23 mouse cellular contexts compared by ENCODE assay signal in the genomic region with DNA sequence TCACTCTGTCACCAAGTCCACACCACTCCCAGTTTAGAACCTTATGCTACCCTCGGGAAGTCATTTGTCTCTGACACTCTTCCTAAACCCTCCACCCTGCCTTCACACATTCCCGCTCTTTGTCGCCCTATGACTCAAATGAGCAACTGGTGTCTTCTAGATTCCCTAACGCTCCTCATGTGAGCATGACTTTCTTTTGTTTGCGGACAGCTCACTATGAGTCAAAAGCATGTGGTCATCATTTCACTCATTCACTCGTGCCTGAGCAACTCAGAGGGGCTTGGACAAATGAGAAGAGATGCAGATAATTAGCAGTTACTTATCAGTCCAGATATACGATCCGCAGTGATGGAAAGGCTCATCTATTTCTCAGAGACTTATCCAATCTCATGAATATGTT. TPM values are rescaled to one million over a fixed set of nuclear protein-coding genes. Genes with fewer than 3 reads are reported as not detected.
DNase-seq lines count a peak whose midpoint lies in the region; ATAC-seq and TF ChIP-seq lines count a peak whose summit lies in the region.
"Had no signal": no experiment of that assay in that cellular context is flagged by ENCODE, and none has a peak within 500 bp of the region (broad histone marks: within the 10 kb centered on the region; RNA-seq: fewer than 3 reads in every experiment).

No protein-coding gene starts in this region.

- no peaks in the 10 kb centered on the region for H3K4me1 ChIP-seq in lung, postnatal 0 days (ENCODE audit: insufficient read depth, low read depth, low read length)
- H3K4me1 ChIP-seq in stomach, embryonic 14.5 days (ENCODE audit: control insufficient read depth, insufficient read depth, low read length) = peaks cover 6% of the 10 kb centered on the region; the same call in 1 of the 2 replicates
- H3K4me1 ChIP-seq in hindbrain, embryonic 16.5 days (ENCODE audit: control insufficient read depth, insufficient read depth, low read depth, low read length) = no peaks in the 10 kb centered on the region
- H3K4me1 ChIP-seq: embryonic facial prominence, embryonic 13.5 days; forebrain, embryonic 13.5 days; heart, embryonic 12.5 days; hindbrain, embryonic 12.5 days had no signal

- H3K4me2 ChIP-seq in lung, postnatal 0 days (replicated peaks; ENCODE audit: low read depth, low read length) = no peak overlapping the region
- no peak overlapping the region for H3K4me2 ChIP-seq in stomach, embryonic 14.5 days (replicated peaks; ENCODE audit: low read depth, low read length)
- H3K4me2 ChIP-seq in hindbrain, embryonic 16.5 days (ENCODE audit: low read length) = no peak overlapping the region
- H3K4me2 ChIP-seq: embryonic facial prominence, embryonic 13.5 days; forebrain, embryonic 13.5 days; heart, embryonic 12.5 days; hindbrain, embryonic 12.5 days had no signal

- H3K9ac ChIP-seq in lung, postnatal 0 days (replicated peaks; ENCODE audit: low read depth) = no peak overlapping the region
- H3K9ac ChIP-seq in stomach, embryonic 14.5 days (replicated peaks; ENCODE audit: low read depth, low read length) = no peak overlapping the region
- H3K9ac ChIP-seq in hindbrain, embryonic 16.5 days (ENCODE audit: low read depth, low read length) = no peak overlapping the region
- H3K9ac ChIP-seq: embryonic facial prominence, embryonic 13.5 days; forebrain, embryonic 13.5 days; forebrain, postnatal 0 days; heart, embryonic 12.5 days; hindbrain, embryonic 12.5 days had no signal

- WGBS in lung, postnatal 0 days = 76% methylated on average over 8 of the region's 8 CpGs
- WGBS in stomach, embryonic 14.5 days = 83% methylated on average over 8 of the region's 8 CpGs
- WGBS in hindbrain, embryonic 16.5 days = 89% methylated on average over 8 of the region's 8 CpGs

- ATAC-seq in lung, postnatal 0 days = 0 out of 2 replicates have a peak, but pooled peaks have one; percentile 16
- no peak for ATAC-seq in stomach, embryonic 14.5 days (ENCODE audit: insufficient number of reproducible peaks, insufficient read depth, low FRiP score, low read depth)
- no peak for ATAC-seq in hindbrain, embryonic 16.5 days
- ATAC-seq: CD4-positive, CD25-positive, alpha-beta regulatory T cell, adult 4 months; forebrain, embryonic 13.5 days; forebrain, postnatal 0 days; hindbrain, postnatal 0 days; Patski had no signal

- no peak for TF ChIP-seq EP300 in lung, postnatal 0 days (IDR thresholded peaks at IDR 0.05)

- no peak for TF ChIP-seq CTCF in lung, postnatal 0 days (IDR thresholded peaks at IDR 0.05)

- no peak overlapping the region for H3K27ac ChIP-seq in lung, postnatal 0 days (ENCODE audit: low read length)
- H3K27ac ChIP-seq in stomach, embryonic 14.5 days (ENCODE audit: low read length) = peak overlapping the region; percentile 69; the same call in 1 of the 2 replicates
- H3K27ac ChIP-seq in hindbrain, embryonic 16.5 days (ENCODE audit: low read depth, low read length) = no peak overlapping the region
- H3K27ac ChIP-seq: embryonic facial prominence, embryonic 13.5 days; forebrain, embryonic 13.5 days; hindbrain, embryonic 12.5 days; hindbrain, postnatal 0 days had no signal

- H3K4me3 ChIP-seq in lung, postnatal 0 days (ENCODE audit: low read depth, low read length) = no peak overlapping the region
- H3K4me3 ChIP-seq in stomach, embryonic 14.5 days (ENCODE audit: low read depth, low read length) = no peak overlapping the region
- H3K4me3 ChIP-seq in hindbrain, embryonic 16.5 days (ENCODE audit: low read length) = no peak overlapping the region
- H3K4me3 ChIP-seq: embryonic facial prominence, embryonic 13.5 days; forebrain, embryonic 13.5 days; heart, embryonic 12.5 days; hindbrain, embryonic 12.5 days had no signal

- no peaks in the 10 kb centered on the region for H3K36me3 ChIP-seq in lung, postnatal 0 days (ENCODE audit: insufficient read depth, low read length)
- no peaks in the 10 kb centered on the region for H3K36me3 ChIP-seq in stomach, embryonic 14.5 days (ENCODE audit: control insufficient read depth, insufficient read depth, low read length)
- H3K36me3 ChIP-seq in hindbrain, embryonic 16.5 days (ENCODE audit: control insufficient read depth, insufficient read depth, low read length) = no peaks in the 10 kb centered on the region
- H3K36me3 ChIP-seq: embryonic facial prominence, embryonic 13.5 days; G1E; hindbrain, embryonic 12.5 days had no signal

- no peaks in the 10 kb centered on the region for H3K27me3 ChIP-seq in lung, postnatal 0 days (replicated peaks; ENCODE audit: insufficient read depth, low read length)
- H3K27me3 ChIP-seq in stomach, embryonic 14.5 days (ENCODE audit: control insufficient read depth, insufficient read depth, low read length) = no peaks in the 10 kb centered on the region
- no peaks in the 10 kb centered on the region for H3K27me3 ChIP-seq in hindbrain, embryonic 16.5 days (replicated peaks; ENCODE audit: control insufficient read depth, insufficient read depth, low read length)
- H3K27me3 ChIP-seq: embryonic facial prominence, embryonic 13.5 days; forebrain, embryonic 13.5 days; heart, embryonic 12.5 days; hindbrain, embryonic 12.5 days; Patski had no signal

- DNase-seq in lung, postnatal 0 days (ENCODE audit: low spot score) = no peak
- no peak for DNase-seq in lung, adult 18-20 months
- peak; percentile 14 for DNase-seq in R1 (ENCODE audit: low read depth, low spot score)
- DNase-seq in cerebellum, postnatal 10 days = no peak
- DNase-seq in left cerebral cortex, adult 11 months (ENCODE audit: low spot score) = no peak
- DNase-seq: adrenal gland, adult 8-10 months; adrenal gland, postnatal 36 days; cerebellum, adult 2 months; cerebellum, postnatal 14 days; forebrain, postnatal 0 days; gastrocnemius, postnatal 14 days; heart, postnatal 4 days; kidney, adult 11 months had no signal

- H3K9me3 ChIP-seq in lung, postnatal 0 days (ENCODE audit: low read length) = no peaks in the 10 kb centered on the region
- H3K9me3 ChIP-seq in stomach, embryonic 14.5 days (ENCODE audit: control insufficient read depth, low read depth, low read length) = no peaks in the 10 kb centered on the region
- no peaks in the 10 kb centered on the region for H3K9me3 ChIP-seq in hindbrain, embryonic 16.5 days (ENCODE audit: control insufficient read depth, low read length)
- H3K9me3 ChIP-seq: embryonic facial prominence, embryonic 13.5 days; forebrain, embryonic 13.5 days; G1E; heart, embryonic 12.5 days; hindbrain, embryonic 12.5 days had no signal

RNA-seq across cellular contexts. Expression of gene Qpct, which starts 26.5 kb away (rescaled TPM):
- 26.1 and 27.1 TPM in 2 replicates for polyA plus RNA-seq in lung, postnatal 0 days (2015; fragmentation: Nextera tagmentation; extraction: Ambion mirVana)
- 12.3 and 12.9 TPM in 2 replicates for polyA plus RNA-seq in stomach, embryonic 14.5 days (2014; fragmentation: Nextera tagmentation; extraction: Ambion mirVana)
- polyA plus RNA-seq in hindbrain, embryonic 16.5 days (2015; fragmentation: Nextera tagmentation; extraction: Ambion mirVana) = 25.9 and 32.9 TPM in 2 replicates
- polyA plus RNA-seq: G1E had no signal

RNA-seq across cellular contexts. Expression of gene Prkd3, which starts 57.6 kb away (rescaled TPM):
- 24.1 and 27.6 TPM in 2 replicates for polyA plus RNA-seq in lung, postnatal 0 days (2015; fragmentation: Nextera tagmentation; extraction: Ambion mirVana)
- 47.5 and 49.9 TPM in 2 replicates for polyA plus RNA-seq in stomach, embryonic 14.5 days (2014; fragmentation: Nextera tagmentation; extraction: Ambion mirVana)
- polyA plus RNA-seq in hindbrain, embryonic 16.5 days (2015; fragmentation: Nextera tagmentation; extraction: Ambion mirVana) = 11.0 and 15.0 TPM in 2 replicates
- polyA plus RNA-seq: G1E had no signal
